Mouse (Mus musculus) midbrain, embryonic 11.5 days (tissue): ENCODE measurements at regions not wholly inside any gene's neighbourhood (a gene's known extent, or its start where the extent isn't known, plus 50 kb on each side); places are given as distances from the start of the nearest gene placed in this dataset. TPM values are rescaled to one million over a fixed set of nuclear protein-coding genes. Genes with fewer than 3 reads are reported as not detected.

Source experiments
- ATAC-seq: fragments of 200-750 bp; cut with Nextera tagmentation; 2 replicates; pipeline ENCODE4 v1.8.0; 2017; ENCODE audit warnings: moderate TSS enrichment, moderate library complexity; ENCODE audit not compliant: low FRiP score
- DNase-seq: peaks from one replicate; pipeline ENCODE4 v3.0.0; 2015; ENCODE audit warnings: low spot score; ENCODE audit errors: missing footprints
- H3K27ac ChIP-seq: fragments of 300-500 bp; sonication (generic); 2 replicates; pipeline ENCODE4 v1.5.1; 2014; ENCODE audit warnings: low read depth, low read length
- H3K27me3 ChIP-seq: fragments of 300-500 bp; sonication (generic); 2 replicates; pipeline ENCODE4 v1.6.1; 2014; ENCODE audit warnings: mild to moderate bottlenecking, low read length, moderate library complexity, mixed read lengths; ENCODE audit not compliant: control insufficient read depth, insufficient read depth
- H3K36me3 ChIP-seq: fragments of 300-500 bp; sonication (generic); 2 replicates; pipeline ENCODE4 v1.6.1; 2014; ENCODE audit warnings: mild to moderate bottlenecking, low read length, moderate library complexity, mixed read lengths; ENCODE audit not compliant: control insufficient read depth, insufficient read depth
- H3K4me1 ChIP-seq: fragments of 300-500 bp; sonication (generic); 2 replicates; pipeline ENCODE4 v1.6.1; 2014; ENCODE audit warnings: low read length; ENCODE audit not compliant: control insufficient read depth, insufficient read depth
- H3K4me2 ChIP-seq: fragments of 300-500 bp; sonication (generic); 2 replicates; pipeline ENCODE4 v1.6.1; 2014; ENCODE audit warnings: mild to moderate bottlenecking, moderate library complexity
- H3K4me3 ChIP-seq: fragments of 300-500 bp; sonication (generic); 2 replicates; pipeline ENCODE4 v1.5.1; 2014; ENCODE audit warnings: low read depth, low read length
- H3K9ac ChIP-seq: fragments of 300-500 bp; sonication (generic); 2 replicates; pipeline ENCODE4 v1.6.1; 2014; ENCODE audit warnings: low read length
- H3K9me3 ChIP-seq: fragments of 300-500 bp; sonication (generic); 2 replicates; pipeline ENCODE4 v1.6.1; 2016; ENCODE audit warnings: low read length; ENCODE audit not compliant: control insufficient read depth
- WGBS: fragments of 180-500 bp; shearing (Covaris S2); extraction: QIAGEN DNeasy Blood & Tissue Kit; methylation state at CpG from one replicate; pipeline ENCODE4 v1.1.7; 2014; 5-methylcytosine and 5-hydroxymethylcytosine counted together
- microRNA-seq: library from miRNA; unstranded; fragments of <30 nt; microRNA quantifications from one replicate; pipeline ENCODE4, GENCODE M21; 2017

DNA sequence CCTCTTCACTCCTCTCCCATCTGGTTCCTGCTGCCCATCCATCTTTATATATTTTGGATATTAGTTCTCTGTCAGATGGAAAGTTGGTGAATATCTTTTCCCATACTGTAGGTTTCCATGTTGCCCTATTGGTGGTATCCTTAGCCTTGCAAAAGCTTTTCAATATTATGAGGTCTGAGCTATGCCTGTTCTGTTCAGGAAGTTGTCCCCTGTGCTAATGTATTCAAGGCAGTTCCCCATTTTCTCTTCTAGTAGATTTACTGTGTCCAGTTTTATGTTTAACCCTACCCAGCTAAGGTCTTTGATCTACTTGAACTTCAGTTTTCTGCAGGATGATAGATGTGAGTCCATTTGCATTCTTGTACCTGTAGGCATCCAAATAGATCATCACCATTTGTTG lies 109.4 kb upstream of the Tusc1 start:
- DNase-seq (no peak), ATAC-seq (no peak)
- Histone ChIP-seq H3K36me3 (no peaks in the 10 kb centered on the region), H3K9ac (no peak overlapping the region), H3K27ac (no peak overlapping the region), H3K9me3 (no peaks in the 10 kb centered on the region), H3K4me1 (no peaks in the 10 kb centered on the region), H3K27me3 (no peaks in the 10 kb centered on the region), H3K4me2 (no peak overlapping the region), H3K4me3 (no peak overlapping the region)

GRCm38 (mm10) chr4:93438587-93439336 lies 103.5 kb upstream of the Tusc1 start:
- 75% methylated on average over 3 of the region's 3 CpGs for WGBS
- DNase-seq (no peak), ATAC-seq (no peak)
- Histone ChIP-seq H3K36me3 (no peaks in the 10 kb centered on the region), H3K9me3 (no peaks in the 10 kb centered on the region), H3K4me3 (no peak overlapping the region), H3K4me2 (no peak overlapping the region), H3K27me3 (no peaks in the 10 kb centered on the region), H3K4me1 (no peaks in the 10 kb centered on the region), H3K27ac (no peak overlapping the region), H3K9ac (no peak overlapping the region)

DNA sequence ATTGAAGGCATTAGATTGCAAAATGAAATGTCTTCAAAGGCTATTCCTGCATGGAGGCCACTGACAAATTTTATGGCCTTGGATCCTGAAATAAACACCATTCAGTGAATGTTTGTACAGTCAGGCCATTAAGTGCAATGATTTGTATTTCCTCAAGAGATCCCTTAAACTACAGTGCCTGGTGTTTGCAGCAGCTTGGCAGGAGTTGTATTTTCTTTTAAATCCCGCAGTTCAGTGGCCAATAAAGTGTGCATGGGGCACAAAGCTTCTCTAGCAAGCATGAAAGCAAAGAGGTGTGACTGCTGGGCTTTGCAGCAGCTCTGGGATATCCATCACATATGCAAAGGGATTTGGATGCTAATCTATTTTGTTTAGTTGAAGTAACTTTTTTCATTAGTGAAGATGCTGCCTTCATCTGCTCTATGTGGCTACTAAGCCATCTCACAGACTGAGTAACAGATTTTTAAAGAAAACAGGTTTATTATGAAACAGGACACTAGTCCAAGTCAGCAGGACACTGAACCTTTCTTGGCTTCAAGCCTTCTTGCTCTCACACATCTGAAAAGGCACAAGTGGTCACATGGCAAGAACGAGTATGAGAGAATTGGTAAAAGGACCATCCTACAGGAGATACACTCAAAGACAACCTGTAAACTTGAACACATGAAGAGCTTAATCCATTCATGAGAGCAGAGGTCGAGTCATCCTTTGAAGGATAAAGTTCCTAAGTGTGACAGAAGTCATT lies 102.2 kb upstream of the Tusc1 start:
- no peak for ATAC-seq
- DNase-seq, result no peak

DNA sequence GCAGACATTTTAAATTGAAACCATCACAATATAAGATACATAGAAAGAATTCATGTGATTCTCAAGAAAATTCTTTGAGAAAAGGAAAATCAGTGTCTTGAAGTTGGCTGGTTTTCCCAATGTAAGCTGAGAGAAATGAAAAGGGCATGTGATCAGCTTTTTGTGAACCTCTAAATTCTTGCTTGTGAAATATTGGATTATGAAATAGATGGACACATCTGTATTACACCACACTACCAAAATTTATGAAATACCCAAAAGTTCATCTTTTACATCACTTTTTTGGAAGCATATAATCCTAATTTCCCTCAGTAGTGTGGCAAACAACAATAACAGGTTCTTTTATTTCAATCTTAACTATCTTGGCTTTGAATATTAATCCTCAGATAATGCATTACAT lies 77.4 kb upstream of the Tusc1 start:
- DNase-seq, result no peak
- Histone ChIP-seq H3K9me3 (no peaks in the 10 kb centered on the region), H3K4me2 (no peak overlapping the region), H3K27me3 (no peaks in the 10 kb centered on the region), H3K36me3 (no peaks in the 10 kb centered on the region), H3K27ac (no peak overlapping the region), H3K9ac (no peak overlapping the region), H3K4me1 (no peaks in the 10 kb centered on the region), H3K4me3 (no peak overlapping the region)
- ATAC-seq, result no peak

More for the DNA sequence above, 102.2 kb upstream of the Tusc1 start:
- H3K36me3 ChIP-seq, result no peaks in the 10 kb centered on the region
- no peaks in the 10 kb centered on the region for H3K9me3 ChIP-seq
- no peak overlapping the region for H3K9ac ChIP-seq
- no peaks in the 10 kb centered on the region for H3K4me1 ChIP-seq
- 33% methylated on average over 3 of the region's 3 CpGs for WGBS
- no peak overlapping the region for H3K4me3 ChIP-seq
- no peaks in the 10 kb centered on the region for H3K27me3 ChIP-seq
- H3K27ac ChIP-seq, result no peak overlapping the region
- no peak overlapping the region for H3K4me2 ChIP-seq

DNA sequence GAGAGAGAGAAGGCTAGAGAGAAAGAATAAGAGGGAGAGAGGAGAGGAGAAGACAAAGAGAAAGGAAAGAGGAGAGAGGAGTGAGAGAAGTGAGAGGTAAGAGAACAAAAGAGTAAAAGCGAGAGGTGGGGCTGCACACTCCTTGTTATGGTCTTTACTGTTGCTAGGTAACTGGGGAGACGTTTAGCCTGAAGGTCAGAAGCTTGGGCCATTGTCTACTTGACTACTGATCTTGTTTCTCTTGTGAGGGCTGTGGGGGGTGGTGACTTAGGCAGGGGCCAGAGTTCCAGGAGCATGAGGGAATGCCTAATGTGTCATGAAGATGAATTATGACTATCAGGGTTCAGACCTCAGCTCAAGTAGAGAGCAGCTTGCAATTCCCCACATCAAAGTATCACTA lies 71.6 kb upstream of the Tusc1 start:
- Histone ChIP-seq H3K4me2 (no peak overlapping the region), H3K27me3 (no peaks in the 10 kb centered on the region), H3K27ac (no peak overlapping the region), H3K4me3 (no peak overlapping the region), H3K9me3 (no peaks in the 10 kb centered on the region), H3K4me1 (no peaks in the 10 kb centered on the region), H3K36me3 (no peaks in the 10 kb centered on the region), H3K9ac (no peak overlapping the region)
- no peak for ATAC-seq
- WGBS, result 42% methylated on average over 2 of the region's 2 CpGs
- DNase-seq, result no peak

- Histone ChIP-seq H3K36me3 (no peaks in the 10 kb centered on the region), H3K9ac (no peak overlapping the region), H3K9me3 (no peaks in the 10 kb centered on the region), H3K4me2 (no peak overlapping the region), H3K27ac (no peak overlapping the region), H3K4me1 (no peaks in the 10 kb centered on the region), H3K4me3 (no peak overlapping the region), H3K27me3 (no peaks in the 10 kb centered on the region)
- ATAC-seq, result no peak
- no peak for DNase-seq
Observed at GRCm38 (mm10) chr4:93400579-93400978, 65.3 kb upstream of the Tusc1 start.

Small RNA genes in the stretch of these regions (microRNA-seq; reads per million reads assigned to microRNA genes)
- not detected for gene Gm22619
